Mouse (Mus musculus): ENCODE results near the gene Serpinb5. TPM values are rescaled to one million over a fixed set of nuclear protein-coding genes. Genes with fewer than 3 reads are reported as not detected.
A peak's percentile ranks its signal among the peaks of the same experiment; 100 is the strongest.

Gene Serpinb5
- polyA plus RNA-seq (2012; ENCODE audit: insufficient read depth, insufficient read length, missing spikeins): not detected in 2 replicates

DNA sequence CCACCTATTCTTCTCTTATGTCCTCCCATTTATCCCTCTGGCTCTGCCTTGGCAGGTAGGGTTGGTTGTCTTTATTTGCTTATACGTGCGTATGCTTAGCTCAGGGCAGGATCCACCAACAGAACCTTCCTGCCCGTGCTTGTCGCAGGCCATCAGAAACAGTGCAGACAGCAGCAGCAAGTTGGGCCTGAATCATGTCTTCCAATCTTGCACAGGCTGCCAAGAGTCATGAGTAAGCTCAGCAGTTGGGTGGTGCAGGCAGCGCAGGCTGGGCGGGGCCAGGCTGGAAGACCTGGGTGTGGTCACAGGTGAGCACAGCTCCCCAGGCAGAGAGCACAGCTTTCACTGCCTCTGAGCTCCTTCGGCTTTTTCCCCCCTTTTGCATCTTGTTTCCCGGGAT lies at the start of gene Serpinb5:
Gene Serpinb5, plus strand, starts transcription at position 327 of the 400 bp plus-strand sequence.
- no peak within 1 kb of the TSS for H3K27ac ChIP-seq (ENCODE audit: insufficient read depth, low read depth, low read length)
- no peak for TF ChIP-seq POLR2A (IDR thresholded peaks at IDR 0.05; ENCODE audit: borderline replicate concordance, low read depth, low read length)
- no peak for TF ChIP-seq CTCF (IDR thresholded peaks at IDR 0.05; ENCODE audit: low read depth, low read length)
- no peaks in the 10 kb centered on the region for H3K4me1 ChIP-seq (ENCODE audit: control insufficient read depth, insufficient read depth, low read length)
- H3K4me3 ChIP-seq (ENCODE audit: insufficient read depth, low read length): no peak within 1 kb of the TSS

DNA sequence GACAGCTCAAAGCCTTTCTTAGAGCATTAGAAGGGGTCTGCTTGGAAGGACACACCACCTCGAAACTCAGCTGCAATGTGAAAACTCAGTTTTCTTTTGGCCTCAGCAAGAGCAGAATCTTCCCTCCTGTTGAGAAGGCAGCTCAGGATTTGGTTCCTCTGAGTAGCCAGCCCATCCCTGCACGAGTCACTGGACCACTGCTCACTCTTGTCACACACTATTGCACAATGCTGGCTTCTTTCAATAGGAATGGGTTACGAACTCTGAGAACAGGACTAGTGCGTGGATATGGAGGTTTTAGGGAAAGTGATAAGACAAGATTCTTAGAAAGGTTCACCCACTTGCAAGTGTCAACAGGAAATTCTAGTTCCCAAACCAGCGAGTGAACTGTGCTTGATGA lies 46.1 kb upstream of the Serpinb5 start:
- Histone ChIP-seq H3K4me1 (ENCODE audit: control insufficient read depth, insufficient read depth, low read length) (peaks cover 14% of the 10 kb centered on the region), H3K4me3 (ENCODE audit: insufficient read depth, low read length) (peak overlapping the region; percentile 27; the same call in 1 of the 2 replicates), H3K27ac (ENCODE audit: insufficient read depth, low read depth, low read length) (peak overlapping the region; percentile 62)
- no peak for TF ChIP-seq CTCF (IDR thresholded peaks at IDR 0.05; ENCODE audit: low read depth, low read length)

DNA sequence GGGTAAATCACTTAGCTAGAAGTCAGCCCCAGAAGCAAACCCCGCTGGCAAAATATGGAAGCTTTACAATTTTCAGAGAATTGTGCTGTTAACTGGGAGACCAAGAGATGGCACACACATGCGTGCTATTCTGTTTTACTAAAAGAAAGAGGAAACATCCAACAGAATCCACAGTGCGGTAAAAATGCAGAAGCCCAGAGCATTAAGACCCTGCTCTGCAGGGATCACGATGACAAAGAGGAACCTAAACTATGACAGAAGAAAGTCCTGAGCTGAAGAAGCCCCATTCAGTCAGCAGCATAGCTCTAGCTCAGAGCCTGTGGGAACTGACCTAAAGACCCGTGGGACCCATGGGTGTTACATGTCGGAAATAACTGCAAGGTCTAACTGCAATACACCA lies 45.7 kb upstream of the Serpinb5 start:
- H3K4me3 ChIP-seq (ENCODE audit: insufficient read depth, low read length): peak overlapping the region; percentile 27; the same call in 1 of the 2 replicates
- peak overlapping the region; percentile 62 for H3K27ac ChIP-seq (ENCODE audit: insufficient read depth, low read depth, low read length)
- TF ChIP-seq CTCF (IDR thresholded peaks at IDR 0.05; ENCODE audit: low read depth, low read length) (no peak), POLR2A (IDR thresholded peaks at IDR 0.05; ENCODE audit: borderline replicate concordance, low read depth, low read length) (no peak)
- H3K4me1 ChIP-seq (ENCODE audit: control insufficient read depth, insufficient read depth, low read length): peaks cover 14% of the 10 kb centered on the region

DNA sequence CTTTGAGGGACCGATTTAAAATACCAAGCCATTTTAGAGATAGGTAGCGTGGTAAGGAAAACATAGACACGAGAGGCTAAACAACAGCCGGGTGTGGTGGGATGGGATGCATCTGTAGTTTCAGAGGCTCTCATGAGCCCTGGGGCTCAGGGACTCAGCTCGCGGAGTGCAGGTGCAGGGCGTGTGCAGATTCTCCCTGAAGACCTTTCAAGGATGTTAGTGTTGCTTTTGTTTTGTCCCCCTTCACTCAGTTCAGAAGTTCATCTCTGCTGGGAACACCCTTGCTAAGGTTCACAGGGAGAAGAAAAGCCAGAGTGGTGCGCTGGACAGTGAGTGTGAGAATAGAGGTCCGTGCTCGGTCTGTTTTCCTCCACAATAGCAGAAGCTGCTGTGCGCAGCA lies 44.2 kb upstream of the Serpinb5 start:
- H3K4me1 ChIP-seq (ENCODE audit: control insufficient read depth, insufficient read depth, low read length): peaks cover 17% of the 10 kb centered on the region
- TF ChIP-seq POLR2A (IDR thresholded peaks at IDR 0.05; ENCODE audit: borderline replicate concordance, low read depth, low read length) (no peak), CTCF (IDR thresholded peaks at IDR 0.05; ENCODE audit: low read depth, low read length) (no peak)
- H3K4me3 ChIP-seq (ENCODE audit: insufficient read depth, low read length): no peak overlapping the region
- H3K27ac ChIP-seq (ENCODE audit: insufficient read depth, low read depth, low read length): no peak overlapping the region

DNA sequence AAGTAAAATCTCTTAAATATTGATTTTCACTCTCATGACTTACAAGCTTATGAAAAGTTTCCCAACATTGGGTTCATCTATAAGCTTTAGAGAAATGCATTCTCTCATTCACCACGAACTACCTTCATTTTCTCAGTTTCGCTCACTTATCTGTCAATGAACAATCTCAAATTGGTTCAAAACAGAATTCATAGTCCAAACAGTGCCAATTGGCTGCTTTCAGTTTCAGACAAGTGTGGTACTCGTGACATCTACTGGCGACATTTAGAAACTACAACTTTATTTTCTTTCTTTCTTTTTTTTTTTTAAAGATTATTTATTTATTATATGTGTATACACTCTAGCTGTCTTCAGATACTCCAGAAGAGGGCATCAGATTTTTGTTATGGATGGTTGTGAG lies 42.6 kb upstream of the Serpinb5 start:
- H3K27ac ChIP-seq (ENCODE audit: insufficient read depth, low read depth, low read length): no peak overlapping the region
- H3K4me1 ChIP-seq (ENCODE audit: control insufficient read depth, insufficient read depth, low read length): peaks cover 20% of the 10 kb centered on the region
- TF ChIP-seq CTCF (IDR thresholded peaks at IDR 0.05; ENCODE audit: low read depth, low read length): no peak
- no peak overlapping the region for H3K4me3 ChIP-seq (ENCODE audit: insufficient read depth, low read length)

DNA sequence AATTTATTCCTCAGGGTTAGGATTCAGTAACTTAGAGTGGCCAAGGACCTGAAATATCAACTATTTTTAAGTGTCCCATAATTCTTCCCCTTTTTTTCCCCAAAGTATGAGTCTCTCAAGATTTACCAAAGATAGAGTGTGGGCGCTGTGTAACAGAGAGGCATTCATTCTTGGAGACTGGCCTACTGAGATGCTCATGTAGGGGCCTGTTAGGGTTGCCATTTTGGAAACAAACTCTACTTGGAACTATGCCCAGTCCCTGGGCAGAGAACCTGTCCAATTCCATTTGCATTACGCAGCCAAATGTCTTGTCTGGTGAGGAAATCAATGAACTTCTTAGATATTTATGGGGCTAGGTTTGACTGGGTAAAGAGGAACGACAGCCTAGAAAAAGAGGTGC lies 38.7 kb upstream of the Serpinb5 start:
- no peak overlapping the region for H3K27ac ChIP-seq (ENCODE audit: insufficient read depth, low read depth, low read length)
- H3K4me1 ChIP-seq (ENCODE audit: control insufficient read depth, insufficient read depth, low read length): peaks cover 10% of the 10 kb centered on the region
- H3K4me3 ChIP-seq (ENCODE audit: insufficient read depth, low read length): no peak overlapping the region
- no peak for TF ChIP-seq CTCF (IDR thresholded peaks at IDR 0.05; ENCODE audit: low read depth, low read length)
- TF ChIP-seq POLR2A (IDR thresholded peaks at IDR 0.05; ENCODE audit: borderline replicate concordance, low read depth, low read length): no peak

DNA sequence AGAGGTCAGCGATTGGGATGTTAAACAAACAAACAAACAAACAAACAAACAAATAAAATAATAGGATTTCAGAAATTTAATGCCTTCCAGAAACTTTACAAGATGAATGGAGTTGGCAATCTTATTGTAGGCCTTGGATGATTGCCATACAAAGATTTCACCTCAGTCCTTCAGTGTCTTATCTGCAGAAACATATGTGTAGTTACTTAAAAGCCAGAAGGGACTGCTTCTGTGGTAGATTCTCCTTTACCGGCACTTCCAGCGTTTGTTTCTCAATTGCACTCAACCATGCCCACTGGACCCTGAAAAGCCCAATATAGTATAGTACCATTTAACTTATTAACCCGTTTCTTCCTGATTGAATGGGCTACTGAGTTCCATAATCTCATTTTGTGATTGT lies 32.2 kb upstream of the Serpinb5 start:
- Histone ChIP-seq H3K4me3 (ENCODE audit: insufficient read depth, low read length) (no peak overlapping the region), H3K4me1 (ENCODE audit: control insufficient read depth, insufficient read depth, low read length) (no peaks in the 10 kb centered on the region), H3K27ac (ENCODE audit: insufficient read depth, low read depth, low read length) (no peak overlapping the region)
- no peak for TF ChIP-seq POLR2A (IDR thresholded peaks at IDR 0.05; ENCODE audit: borderline replicate concordance, low read depth, low read length)
- no peak for TF ChIP-seq CTCF (IDR thresholded peaks at IDR 0.05; ENCODE audit: low read depth, low read length)

DNA sequence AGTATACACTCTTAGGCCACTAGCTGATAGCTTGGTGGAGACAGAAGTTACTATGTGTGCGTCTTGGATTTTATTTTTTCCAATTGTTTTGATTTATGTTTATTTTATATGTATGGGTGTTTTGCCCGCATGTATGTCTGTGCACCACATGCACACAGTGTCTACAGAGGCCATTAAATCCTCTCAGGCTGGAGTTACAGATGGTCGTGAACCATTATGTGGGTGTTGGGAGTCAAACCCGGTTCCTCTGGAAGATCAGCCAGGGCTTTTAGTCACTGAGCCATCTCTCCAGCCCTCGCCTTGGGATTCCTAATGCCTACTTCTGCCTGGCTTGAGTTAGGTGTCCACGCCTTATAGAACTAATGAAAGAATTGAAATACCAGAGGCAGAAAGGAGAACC lies 4.6 kb downstream of the Serpinb5 start:
- TF ChIP-seq POLR2A (IDR thresholded peaks at IDR 0.05; ENCODE audit: borderline replicate concordance, low read depth, low read length): no peak
- no peak for TF ChIP-seq CTCF (IDR thresholded peaks at IDR 0.05; ENCODE audit: low read depth, low read length)
- Histone ChIP-seq H3K4me1 (ENCODE audit: control insufficient read depth, insufficient read depth, low read length) (no peaks in the 10 kb centered on the region), H3K4me3 (ENCODE audit: insufficient read depth, low read length) (no peak overlapping the region), H3K27ac (ENCODE audit: insufficient read depth, low read depth, low read length) (no peak overlapping the region)

DNA sequence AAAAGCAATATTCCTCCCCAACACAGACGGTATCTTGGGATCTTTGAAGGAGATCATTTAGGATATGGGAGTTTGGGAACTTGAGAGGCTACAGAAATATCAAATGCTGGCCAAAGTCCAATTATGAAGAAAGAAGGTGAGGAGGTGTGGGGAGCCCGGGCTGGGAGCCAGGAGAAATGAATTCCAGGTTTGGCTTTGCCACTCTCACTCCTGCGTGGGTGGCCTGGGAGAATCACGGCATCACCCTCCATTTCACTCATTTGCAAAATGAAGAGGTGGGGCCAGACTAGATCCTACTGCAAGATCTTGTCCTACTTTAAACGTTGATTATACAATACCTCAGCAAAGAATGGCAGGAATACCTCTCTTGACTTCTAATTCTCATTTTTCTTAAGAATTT lies 5.1 kb downstream of the Serpinb5 start:
- Histone ChIP-seq H3K27ac (ENCODE audit: insufficient read depth, low read depth, low read length) (no peak overlapping the region), H3K4me3 (ENCODE audit: insufficient read depth, low read length) (no peak overlapping the region), H3K4me1 (ENCODE audit: control insufficient read depth, insufficient read depth, low read length) (no peaks in the 10 kb centered on the region)
- TF ChIP-seq POLR2A (IDR thresholded peaks at IDR 0.05; ENCODE audit: borderline replicate concordance, low read depth, low read length): no peak
- TF ChIP-seq CTCF (IDR thresholded peaks at IDR 0.05; ENCODE audit: low read depth, low read length): no peak

DNA sequence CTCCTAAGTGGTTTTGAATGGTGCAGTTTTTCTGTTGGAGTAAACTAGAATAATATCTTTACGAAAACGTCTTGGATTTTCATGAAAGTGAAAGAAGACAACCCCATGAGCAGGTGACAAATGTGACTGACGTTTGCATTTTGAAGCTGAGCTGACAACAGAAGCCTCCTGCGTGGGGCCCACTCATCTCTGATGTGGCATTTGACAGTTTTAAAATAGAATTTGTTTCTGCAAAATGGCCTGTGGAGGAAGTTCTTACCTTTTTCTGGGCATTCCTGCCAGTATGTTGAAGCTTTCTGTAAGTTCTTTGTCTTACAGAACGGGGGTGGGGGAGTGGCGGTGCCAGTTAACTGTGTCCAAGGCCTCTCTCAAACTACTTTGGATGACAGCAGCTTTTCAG lies 5.8 kb downstream of the Serpinb5 start:
- Histone ChIP-seq H3K4me1 (ENCODE audit: control insufficient read depth, insufficient read depth, low read length) (no peaks in the 10 kb centered on the region), H3K27ac (ENCODE audit: insufficient read depth, low read depth, low read length) (no peak overlapping the region)

DNA sequence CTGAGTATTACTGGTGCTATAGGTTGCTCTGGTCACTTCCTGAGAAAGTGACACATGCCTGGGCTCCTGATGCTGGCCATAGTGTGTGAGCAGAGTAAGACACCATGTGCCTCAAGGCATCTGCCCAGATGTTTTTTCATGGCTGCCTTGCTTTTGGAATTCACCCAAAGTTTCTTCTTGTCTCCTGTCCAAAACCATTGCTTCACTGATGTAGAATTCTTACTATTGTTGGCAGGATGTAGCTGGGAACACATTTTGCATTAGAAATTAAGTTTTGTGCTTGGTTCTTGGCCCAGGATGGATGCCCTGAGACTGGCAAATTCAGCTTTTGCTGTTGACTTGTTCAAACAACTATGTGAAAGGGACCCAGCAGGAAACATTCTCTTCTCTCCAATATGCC lies 9.0 kb downstream of the Serpinb5 start:
- no peaks in the 10 kb centered on the region for H3K4me1 ChIP-seq (ENCODE audit: control insufficient read depth, insufficient read depth, low read length)
- TF ChIP-seq POLR2A (IDR thresholded peaks at IDR 0.05; ENCODE audit: borderline replicate concordance, low read depth, low read length): no peak
- no peak for TF ChIP-seq CTCF (IDR thresholded peaks at IDR 0.05; ENCODE audit: low read depth, low read length)
- H3K4me3 ChIP-seq (ENCODE audit: insufficient read depth, low read length): no peak overlapping the region
- H3K27ac ChIP-seq (ENCODE audit: insufficient read depth, low read depth, low read length): no peak overlapping the region

More for the DNA sequence above, 5.8 kb downstream of the Serpinb5 start:
- H3K4me3 ChIP-seq (ENCODE audit: insufficient read depth, low read length): no peak overlapping the region
- TF ChIP-seq POLR2A (IDR thresholded peaks at IDR 0.05; ENCODE audit: borderline replicate concordance, low read depth, low read length) (no peak), CTCF (IDR thresholded peaks at IDR 0.05; ENCODE audit: low read depth, low read length) (no peak)

Data from bone marrow macrophage, adult 2 months (primary cell).